Mouse (Mus musculus) bone marrow, adult 2 months (tissue): Measurements from ENCODE around the gene Psmd13. TPM values are rescaled to one million over a fixed set of nuclear protein-coding genes. Genes with fewer than 3 reads are reported as not detected.

Experiments used
- H3K27ac ChIP-seq: fragments of 200-500 bp; 2 replicates; pipeline ENCODE4 v1.5.1; 2012; ENCODE audit warnings: low read depth, mild to moderate bottlenecking, control low read depth, inconsistent platforms, low read length; ENCODE audit not compliant: control insufficient read depth, poor library complexity, insufficient read depth
- H3K4me1 ChIP-seq: fragments of 200-500 bp; 2 replicates; pipeline ENCODE4 v1.6.1; 2011; ENCODE audit warnings: low read length; ENCODE audit not compliant: control insufficient read depth, insufficient read depth
- H3K4me3 ChIP-seq: fragments of 200-500 bp; replicated peaks from 2 replicates; pipeline ENCODE3; 2011; ENCODE audit warnings: mild to moderate bottlenecking, low read depth, low read length, control low read depth; ENCODE audit not compliant: control insufficient read depth
- CTCF ChIP-seq: fragments of 200-500 bp; IDR thresholded peaks from 2 replicates; pipeline ENCODE4 v1.5.1; 2011; ENCODE audit warnings: low read length, control low read depth; ENCODE audit not compliant: control insufficient read depth, insufficient read depth
- POLR2A ChIP-seq: fragments of 200-500 bp; IDR thresholded peaks from 2 replicates; pipeline ENCODE4 v1.6.1; 2011; ENCODE audit warnings: low read depth, mild to moderate bottlenecking, control low read depth, low read length, borderline replicate concordance; ENCODE audit not compliant: control insufficient read depth
- WGBS: fragments of 180-500 bp; shearing (Covaris S2); methylation state at CpG from one replicate; pipeline ENCODE4 v1.1.7; 2018; 5-methylcytosine and 5-hydroxymethylcytosine counted together
- polyA plus RNA-seq: library from polyadenylated mRNA; stranded (reverse); fragments of >200 nt; gene quantifications from 2 replicates; pipeline ENCODE4 v1.2.4, GENCODE M21; 2011; ENCODE audit warnings: low replicate concordance; ENCODE audit not compliant: missing spikeins, insufficient read depth, insufficient read length

Psmd13 gene
- polyA plus RNA-seq, 1 experiment = 252 TPM

GRCm38 (mm10) chr7:140907697-140908096 is 25.9 kb downstream of the Psmd13 start:
- Histone ChIP-seq H3K4me3 (no peak overlapping the region), H3K4me1 (no peaks in the 10 kb centered on the region), H3K27ac (no peak overlapping the region)
- 85% methylated on average over 7 of the region's 7 CpGs for whole genome bisulfite sequencing
- TF ChIP-seq POLR2A = no peak
- 0 out of 2 replicates have a peak, but pooled peaks have one; percentile 4 for TF ChIP-seq CTCF

GRCm38 (mm10) chr7:140908181-140908580 is 26.4 kb downstream of the Psmd13 start:
- 44% methylated on average over 7 of the region's 7 CpGs for WGBS
- H3K27ac ChIP-seq = no peak overlapping the region

GRCm38 (mm10) chr7:140908634-140909107 is 26.9 kb downstream of the Psmd13 start:
- WGBS = 3% methylated on average over 19 of the region's 19 CpGs
- Histone ChIP-seq H3K27ac (no peak overlapping the region), H3K4me1 (no peaks in the 10 kb centered on the region), H3K4me3 (peak overlapping the region; percentile 0)
- TF ChIP-seq POLR2A (no peak), CTCF (peak; percentile 89)

More at GRCm38 (mm10) chr7:140908181-140908580, 26.4 kb downstream of the Psmd13 start:
- TF ChIP-seq CTCF (no peak), POLR2A (no peak)
- no peak overlapping the region for H3K4me3 ChIP-seq
- H3K4me1 ChIP-seq = no peaks in the 10 kb centered on the region

GRCm38 (mm10) chr7:140912293-140912692 is 30.5 kb downstream of the Psmd13 start:
- Histone ChIP-seq H3K4me1 (no peaks in the 10 kb centered on the region), H3K4me3 (no peak overlapping the region), H3K27ac (no peak overlapping the region)
- TF ChIP-seq POLR2A (no peak), CTCF (no peak)
- 54% methylated on average over 3 of the region's 3 CpGs for WGBS

- Histone ChIP-seq H3K4me1 (no peaks in the 10 kb centered on the region), H3K27ac (no peak overlapping the region)
- WGBS = 87% methylated on average over 5 of the region's 5 CpGs
These were observed 31.2 kb downstream of the Psmd13 start for GRCm38 (mm10) chr7:140912846-140913482.

GRCm38 (mm10) chr7:140914031-140914690 is 32.4 kb downstream of the Psmd13 start:
- Histone ChIP-seq H3K4me3 (no peak overlapping the region), H3K4me1 (no peaks in the 10 kb centered on the region), H3K27ac (no peak overlapping the region)
- WGBS = 80% methylated on average over 8 of the region's 8 CpGs
- TF ChIP-seq CTCF (no peak), POLR2A (no peak)

More at GRCm38 (mm10) chr7:140912846-140913482, 31.2 kb downstream of the Psmd13 start:
- no peak overlapping the region for H3K4me3 ChIP-seq
- TF ChIP-seq CTCF (no peak), POLR2A (no peak)

GRCm38 (mm10) chr7:140919911-140920310 is 38.1 kb downstream of the Psmd13 start:
- 66% methylated on average over 4 of the region's 4 CpGs for WGBS
- H3K4me1 ChIP-seq = no peaks in the 10 kb centered on the region; the same call in 1 of the 2 replicates
- H3K4me3 ChIP-seq = no peak overlapping the region
- TF ChIP-seq POLR2A (no peak), CTCF (no peak)
- H3K27ac ChIP-seq = no peak overlapping the region

- whole genome bisulfite sequencing = 73% methylated on average over 8 of the region's 8 CpGs
- no peak for TF ChIP-seq POLR2A
- no peak for TF ChIP-seq CTCF
- Histone ChIP-seq H3K27ac (no peak within 1 kb of the TSS), H3K4me3 (no peak within 1 kb of the TSS), H3K4me1 (no peaks in the 10 kb centered on the region; the same call in 1 of the 2 replicates)
These were observed 38.8 kb downstream of the Psmd13 start, which contains the start of gene Nlrp6 for GRCm38 (mm10) chr7:140920418-140921029. TSS of gene Nlrp6 (plus strand) at chr7:140920902.
